Mouse (Mus musculus): ENCODE results near the gene Brinp1.
"Not testable (repeated sequence)": the region's sequence is repeated elsewhere in the genome, so short reads cannot be mapped to it uniquely, and the experiment has no call there.

The Brinp1 gene

DNA sequence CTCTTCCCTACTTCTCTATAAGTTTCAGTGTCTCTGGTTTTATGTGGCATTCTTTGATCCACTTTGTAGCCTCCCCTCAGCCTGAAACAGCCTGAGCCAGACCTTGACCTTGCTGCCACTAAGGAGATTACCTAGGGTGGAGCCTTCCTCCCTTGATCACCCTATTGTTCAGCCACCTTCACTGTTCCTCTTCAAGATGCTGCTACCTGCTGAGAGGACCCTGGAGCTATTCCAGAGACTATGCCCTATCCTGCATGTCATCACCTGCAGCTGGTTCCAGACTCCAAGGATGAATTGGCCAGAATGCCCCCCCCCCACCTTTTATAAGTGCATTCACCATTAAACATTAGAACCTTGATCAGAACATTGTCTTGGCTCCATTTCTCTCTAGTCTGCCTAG lies 140.2 kb downstream of the Brinp1 start:
- not testable (repeated sequence) for DNase-seq (ENCODE audit: low spot score)

DNA sequence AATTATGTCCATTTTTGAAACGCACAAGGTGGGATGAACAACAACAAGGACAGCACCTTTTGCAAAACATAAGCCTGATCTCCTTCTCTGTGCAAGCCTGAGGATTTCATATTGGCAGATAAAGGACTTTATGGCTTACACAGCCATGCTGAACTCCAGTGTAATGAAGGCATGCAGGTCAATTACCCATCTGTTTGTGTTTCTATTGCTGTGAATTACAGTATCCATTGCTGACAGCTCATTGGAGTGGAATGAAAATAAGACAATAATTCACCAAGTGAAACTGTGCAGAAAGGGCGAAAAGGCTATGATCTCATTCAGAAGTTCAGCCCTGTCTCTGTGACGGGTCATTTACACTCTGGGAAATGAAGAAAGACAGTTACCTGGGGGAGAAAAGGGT lies 147.7 kb downstream of the Brinp1 start:
- no peak for DNase-seq (ENCODE audit: low spot score)

DNA sequence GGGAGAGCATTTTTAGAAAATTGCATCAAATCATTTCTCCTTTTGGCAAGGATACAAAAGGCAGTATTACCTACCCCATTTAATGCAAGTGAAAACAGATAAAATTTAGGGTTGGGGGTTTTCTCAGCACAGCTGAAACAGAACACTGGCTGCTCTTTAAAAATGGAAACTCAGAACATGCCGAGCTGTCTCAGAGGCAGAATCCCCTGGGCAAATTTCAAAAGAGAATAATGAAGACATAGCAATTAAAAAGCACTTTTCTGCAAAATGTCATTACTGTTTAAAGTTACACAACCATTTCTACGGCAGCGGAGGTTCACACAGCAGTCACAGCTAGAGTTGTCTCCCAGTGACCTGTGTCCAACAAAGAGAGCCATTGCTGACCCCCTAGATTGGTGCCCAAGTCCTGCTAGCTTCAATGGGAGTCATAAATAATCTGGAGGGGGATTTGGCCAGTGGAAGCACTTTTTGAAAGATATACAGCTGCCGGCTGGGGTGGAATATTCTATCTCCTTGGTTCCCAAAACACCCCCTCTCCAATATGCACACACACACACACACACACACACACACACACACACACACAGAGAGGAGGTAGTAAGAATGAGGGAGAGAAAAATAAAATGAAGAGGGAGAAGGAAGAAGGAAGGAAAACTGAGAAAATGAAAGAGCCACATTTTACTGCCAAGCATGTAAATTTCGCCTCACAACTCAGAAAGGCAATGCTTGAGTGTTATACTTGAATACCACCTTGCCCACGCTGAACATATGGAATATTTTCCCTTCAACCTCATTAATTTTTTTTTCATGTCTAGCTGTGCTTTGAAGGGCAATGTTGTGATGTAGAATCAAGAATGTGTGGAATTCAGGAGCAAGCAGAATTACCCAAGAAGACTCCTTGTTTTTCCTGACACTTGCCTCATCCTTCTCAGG lies 152.0 kb downstream of the Brinp1 start:
- no peak for DNase-seq (ENCODE audit: low spot score)

DNA sequence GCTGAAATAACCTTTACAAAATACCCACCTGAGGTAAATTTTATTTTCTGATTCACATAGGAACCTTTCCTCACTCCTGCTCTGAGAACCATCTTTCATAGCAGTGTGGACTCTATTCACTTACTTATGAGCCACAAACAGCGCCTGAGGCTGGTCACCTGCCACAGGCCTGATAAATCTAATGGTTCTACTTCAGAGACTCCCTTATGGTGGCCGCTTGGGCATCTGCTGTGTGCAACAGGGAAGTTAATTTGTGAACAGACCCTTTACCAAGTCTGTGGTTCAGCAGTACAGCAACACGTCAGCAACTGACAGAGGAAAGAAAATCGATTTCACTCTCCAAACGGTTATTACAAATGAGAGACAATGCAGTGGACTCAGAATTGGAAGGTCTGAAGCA lies 164.2 kb downstream of the Brinp1 start:
- DNase-seq (ENCODE audit: low spot score) = no peak

DNA sequence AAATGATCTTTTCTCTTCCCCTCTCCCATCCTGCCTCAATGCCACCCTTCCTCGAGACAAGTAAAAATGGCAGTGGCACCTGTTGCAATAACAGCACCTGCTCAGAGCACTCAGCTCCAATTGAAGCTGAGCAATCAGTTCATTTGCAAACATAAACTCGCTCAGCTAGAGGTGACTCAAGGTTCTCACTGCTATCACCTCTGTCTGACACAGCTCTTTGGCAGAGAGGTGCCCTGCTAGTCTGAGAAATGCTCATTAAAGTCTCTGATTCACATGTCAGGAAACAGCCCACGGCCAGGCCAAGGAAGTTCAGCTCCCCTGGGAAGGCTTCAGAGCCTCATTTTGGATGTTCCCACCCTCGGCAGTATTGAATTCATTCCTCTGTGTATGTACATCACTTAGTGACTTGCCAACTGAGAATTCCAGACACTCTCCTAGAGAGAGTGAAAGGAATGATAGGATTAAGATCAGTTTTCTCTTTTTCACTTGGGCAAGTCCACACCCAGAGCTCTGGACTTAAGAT lies 165.7 kb downstream of the Brinp1 start:
- peak; percentile 4 for DNase-seq (ENCODE audit: low spot score)

DNA sequence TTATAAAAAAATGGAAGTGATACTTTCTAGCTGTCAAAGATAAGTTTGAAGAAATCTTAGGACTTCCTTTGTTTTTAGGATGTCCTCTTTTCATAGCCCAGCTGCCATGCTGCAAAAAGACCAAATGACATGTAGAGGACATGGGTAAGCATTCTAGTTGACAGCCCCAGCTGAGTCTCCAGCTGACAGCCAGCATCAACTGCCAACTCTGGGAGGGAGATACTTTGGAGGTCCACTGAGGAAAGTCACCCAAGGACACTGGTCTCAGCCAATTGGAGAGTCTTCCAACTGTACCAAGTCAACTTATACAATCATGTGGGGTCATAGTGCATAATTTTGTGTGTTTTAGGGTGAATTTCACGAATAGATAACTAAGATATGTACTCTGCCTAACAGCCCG lies 166.6 kb downstream of the Brinp1 start:
- DNase-seq (ENCODE audit: low spot score) = no peak

DNA sequence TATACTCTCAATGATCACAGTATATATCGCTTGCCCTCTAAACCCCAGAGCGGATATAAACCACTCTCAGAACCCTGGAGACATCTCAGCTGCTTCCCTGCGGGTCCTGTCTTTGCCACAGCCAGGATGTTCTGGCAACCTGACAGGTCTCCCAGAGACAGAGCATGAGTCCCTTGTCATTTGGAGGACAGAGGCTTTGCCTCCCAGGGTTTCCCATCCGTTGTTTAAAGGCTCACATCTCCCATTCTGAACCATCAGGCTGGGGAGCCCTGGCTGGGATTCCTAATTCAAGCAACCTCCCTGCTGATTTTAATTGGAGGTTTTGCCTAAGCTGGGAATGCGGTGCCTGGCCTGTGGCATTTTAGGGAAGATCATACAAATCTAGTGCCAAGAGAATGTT lies 185.9 kb downstream of the Brinp1 start:
- DNase-seq (ENCODE audit: low spot score) = no peak

DNA sequence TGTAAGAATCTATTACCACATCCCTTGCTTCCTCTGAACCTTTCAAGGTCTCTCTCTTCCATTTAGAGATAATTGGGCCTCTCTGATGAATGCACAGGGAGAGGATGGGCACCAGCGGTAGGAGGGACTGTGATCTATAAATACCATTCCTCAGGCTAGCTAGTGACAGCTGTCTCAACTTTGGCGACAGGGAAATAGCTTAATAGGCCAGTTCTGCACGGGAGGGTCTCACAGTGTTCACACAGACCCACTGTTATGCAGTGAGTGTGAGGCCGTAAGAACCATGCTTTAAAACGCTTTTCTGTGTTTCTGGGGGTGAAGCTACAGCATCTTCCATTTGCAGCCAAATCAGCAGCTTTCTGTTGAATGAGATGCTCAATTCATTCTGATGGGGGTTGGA lies 186.8 kb downstream of the Brinp1 start:
- DNase-seq (ENCODE audit: low spot score) = no peak

DNA sequence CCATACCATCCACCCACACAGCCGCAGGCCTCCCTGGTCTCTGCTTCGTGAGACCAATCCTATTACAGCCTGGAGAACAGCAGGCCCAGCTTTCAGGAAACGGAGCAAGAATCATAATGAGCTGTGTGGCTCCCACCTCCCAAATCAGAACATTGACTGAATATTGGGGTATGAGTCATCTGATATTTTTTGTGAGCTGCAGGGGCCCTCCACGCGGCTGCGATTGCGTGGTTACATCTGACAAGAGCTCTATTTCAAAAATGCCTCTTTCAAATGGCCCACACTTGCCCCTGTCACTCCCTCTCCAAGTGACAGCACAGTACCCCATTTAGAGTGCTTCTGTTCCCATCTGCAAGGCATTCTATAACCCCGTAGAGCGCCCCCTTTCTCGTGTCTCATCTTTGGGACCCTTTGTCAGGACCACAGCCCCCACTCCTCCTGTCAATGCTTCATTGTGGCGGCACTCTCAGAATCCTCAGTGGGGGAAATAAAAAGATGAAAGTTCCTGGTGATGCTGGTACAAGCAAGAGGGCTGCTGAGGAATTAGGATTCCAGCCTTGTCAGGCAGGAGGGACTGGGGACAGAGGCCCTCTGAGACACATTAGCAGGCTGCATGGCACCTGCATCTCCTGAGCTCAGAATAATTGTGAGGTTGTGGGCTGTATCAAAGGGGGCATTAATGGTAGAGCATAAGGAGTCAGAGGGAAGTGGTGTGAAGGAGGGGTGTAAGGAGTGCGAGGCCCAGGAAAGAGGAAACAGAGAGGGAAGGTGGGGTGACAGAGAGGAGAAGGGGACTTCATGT lies 188.2 kb downstream of the Brinp1 start:
- DNase-seq (ENCODE audit: low spot score) = no peak

DNA sequence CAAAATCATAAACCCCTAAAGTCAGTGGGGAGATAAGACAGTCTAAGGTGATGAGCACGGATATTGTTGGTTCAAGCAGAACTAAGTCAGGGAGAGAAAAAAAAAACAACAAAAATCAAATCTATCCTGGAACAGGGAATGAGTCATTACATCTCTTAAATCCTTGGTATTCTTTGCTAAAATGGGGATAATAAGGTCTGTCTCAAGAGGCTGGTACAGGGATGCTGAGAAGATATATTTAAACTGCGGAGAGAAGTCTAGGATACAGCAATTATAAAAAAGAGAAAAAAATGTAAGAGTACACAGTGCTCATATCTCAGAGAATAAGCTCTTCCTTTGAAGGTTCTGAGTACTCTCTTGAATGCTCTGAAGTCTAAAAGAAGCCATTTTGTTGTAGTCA lies 189.3 kb downstream of the Brinp1 start:
- no peak for DNase-seq (ENCODE audit: low spot score)

DNA sequence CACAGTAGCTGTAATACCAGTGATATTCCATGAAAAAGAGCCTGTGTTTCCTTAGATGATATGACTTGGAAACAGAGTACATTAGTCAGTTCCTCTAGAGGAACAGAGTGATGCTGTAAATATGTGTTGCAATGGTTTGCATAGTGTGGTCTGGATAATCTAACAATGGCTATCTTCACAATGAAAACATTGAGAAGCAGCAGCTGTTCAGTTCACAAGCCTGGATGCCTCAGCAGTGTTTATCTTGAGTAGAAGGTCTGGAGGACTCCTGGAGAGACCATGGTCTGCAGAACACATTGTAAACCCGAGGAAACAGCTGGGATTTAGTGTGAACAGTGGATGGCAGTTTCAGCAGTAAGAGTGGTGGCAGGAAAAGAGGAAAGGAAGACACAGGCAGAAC lies 233.2 kb downstream of the Brinp1 start:
- no peak for DNase-seq (ENCODE audit: low spot score)
